Mouse (Mus musculus): Measurements from ENCODE around the gene Mypop.

Mypop gene

GRCm38 (mm10) chr7:18990601-18991295 lies at the start of gene Mypop:
Gene Mypop, plus strand, starts transcription at chr7:18991245.
- peak; percentile 65 for DNase-seq (ENCODE audit: low read depth, low spot score)

DNA sequence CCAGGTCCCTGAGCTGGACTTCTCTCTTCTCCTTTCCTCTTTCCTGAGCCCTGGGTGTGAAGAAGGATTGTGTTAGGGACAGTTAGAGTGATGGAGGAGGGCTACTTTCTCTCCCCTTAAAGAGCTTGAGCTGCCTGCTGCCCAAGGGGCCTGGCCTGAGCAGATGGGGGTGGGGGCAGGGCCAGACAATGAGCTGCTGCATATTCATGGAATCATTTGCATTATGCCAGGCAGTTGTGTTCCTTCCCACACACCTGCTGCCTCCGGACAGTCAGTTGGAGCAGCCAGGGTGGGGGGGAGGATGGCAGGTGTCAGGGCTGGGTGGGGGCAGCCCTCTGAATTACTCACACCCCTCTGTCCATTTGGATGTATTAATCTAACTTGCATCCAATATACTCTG lies 48.7 kb upstream of the Mypop start:
- DNase-seq (ENCODE audit: low read depth, low spot score), result no peak

GRCm38 (mm10) chr7:18942815-18943214 lies 48.2 kb upstream of the Mypop start:
- no peak for DNase-seq (ENCODE audit: low read depth, low spot score)

- no peak for DNase-seq (ENCODE audit: low read depth, low spot score)
These were observed 42.9 kb upstream of the Mypop start for GRCm38 (mm10) chr7:18948151-18948550.

DNA sequence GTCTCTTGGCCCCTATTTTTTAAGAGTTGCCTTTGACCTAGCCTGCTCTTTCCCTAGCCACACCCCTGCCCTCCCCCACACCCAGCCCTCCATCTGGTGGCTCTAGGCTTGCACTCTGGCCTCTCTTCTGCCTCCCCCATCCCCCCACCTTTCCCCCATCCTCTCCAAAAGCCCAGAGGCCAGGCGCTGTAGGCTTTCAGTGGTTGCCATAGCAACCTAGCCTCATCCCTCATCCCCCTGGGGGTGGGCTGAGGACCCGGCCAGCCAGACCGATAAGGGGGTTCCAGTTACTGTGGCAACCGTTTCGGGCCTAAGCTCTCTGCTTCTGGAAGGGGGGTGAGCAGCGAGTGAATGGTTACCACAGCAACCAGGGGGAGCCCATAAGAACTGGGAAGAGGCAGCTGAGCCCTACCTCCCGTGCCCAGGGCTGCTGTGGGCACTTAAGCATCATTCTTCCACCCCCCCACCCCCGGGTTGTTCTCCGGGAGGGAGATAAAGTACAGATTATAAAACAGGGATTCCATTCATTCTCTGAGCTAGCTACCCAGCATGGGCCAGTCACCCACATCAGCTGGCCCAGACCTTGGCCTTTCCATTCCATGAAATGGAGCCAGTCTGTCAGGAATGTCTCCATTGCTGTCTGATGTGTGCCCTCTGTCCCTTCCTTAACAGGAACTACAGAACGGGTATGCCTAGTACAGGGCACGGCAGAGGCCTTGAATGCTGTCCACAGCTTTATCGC lies 41.1 kb upstream of the Mypop start:
- no peak for DNase-seq (ENCODE audit: low read depth, low spot score)

GRCm38 (mm10) chr7:18950523-18951315 lies 40.3 kb upstream of the Mypop start:
- no peak for DNase-seq (ENCODE audit: low read depth, low spot score)

GRCm38 (mm10) chr7:18951397-18951796 lies 39.6 kb upstream of the Mypop start:
- no peak for DNase-seq (ENCODE audit: low read depth, low spot score)

DNA sequence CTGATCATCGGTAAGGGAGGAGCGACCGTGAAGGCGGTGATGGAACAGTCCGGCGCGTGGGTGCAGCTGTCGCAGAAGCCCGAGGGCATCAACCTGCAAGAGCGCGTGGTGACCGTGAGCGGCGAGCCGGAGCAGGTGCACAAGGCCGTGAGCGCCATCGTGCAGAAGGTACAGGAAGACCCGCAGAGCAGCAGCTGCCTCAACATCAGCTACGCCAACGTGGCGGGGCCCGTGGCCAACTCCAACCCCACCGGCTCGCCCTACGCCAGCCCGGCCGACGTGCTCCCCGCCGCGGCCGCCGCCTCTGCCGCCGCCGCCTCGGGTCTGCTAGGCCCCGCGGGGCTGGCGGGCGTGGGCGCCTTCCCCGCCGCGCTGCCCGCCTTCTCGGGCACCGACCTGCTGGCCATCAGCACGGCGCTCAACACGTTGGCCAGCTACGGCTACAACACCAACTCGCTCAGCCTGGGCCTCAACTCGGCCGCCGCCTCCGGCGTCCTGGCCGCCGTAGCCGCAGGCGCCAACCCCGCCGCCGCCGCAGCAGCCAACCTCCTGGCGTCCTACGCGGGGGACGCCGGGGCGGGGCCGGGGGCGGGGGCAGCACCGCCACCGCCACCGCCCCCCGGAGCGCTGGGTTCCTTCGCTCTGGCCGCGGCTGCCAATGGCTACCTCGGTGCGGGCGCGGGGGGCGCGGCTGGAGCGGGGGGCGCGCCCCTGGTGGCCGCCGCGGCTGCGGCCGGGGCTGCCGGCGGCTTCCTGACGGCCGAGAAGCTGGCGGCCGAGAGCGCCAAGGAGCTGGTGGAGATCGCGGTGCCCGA lies 33.3 kb upstream of the Mypop start:
- no peak for DNase-seq (ENCODE audit: low read depth, low spot score)

GRCm38 (mm10) chr7:18958384-18958766 lies 32.7 kb upstream of the Mypop start:
- DNase-seq (ENCODE audit: low read depth, low spot score), result no peak

GRCm38 (mm10) chr7:18959446-18959845 lies 31.6 kb upstream of the Mypop start:
- DNase-seq (ENCODE audit: low read depth, low spot score), result no peak

GRCm38 (mm10) chr7:18962171-18962792 lies 28.8 kb upstream of the Mypop start:
- DNase-seq (ENCODE audit: low read depth, low spot score), result no peak

DNA sequence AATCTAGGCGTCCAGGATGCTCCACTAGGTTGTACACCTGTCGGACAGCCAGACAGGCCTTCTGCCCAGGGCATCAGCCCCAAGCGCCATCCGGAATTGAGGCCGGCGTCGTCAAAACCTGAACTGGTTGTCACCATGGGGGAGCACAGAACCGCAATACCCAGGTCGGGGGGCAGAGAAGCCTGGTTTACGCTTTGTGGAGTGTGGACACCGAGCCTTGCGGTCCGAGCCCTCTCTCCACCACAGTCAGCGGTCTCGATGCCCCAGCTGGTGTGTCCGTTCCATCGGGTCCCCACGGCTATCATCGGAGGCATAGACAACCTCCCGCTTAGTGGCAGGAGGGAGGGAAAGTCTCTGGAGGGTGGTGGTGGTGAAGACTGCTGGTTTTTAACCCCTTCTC lies 28.2 kb upstream of the Mypop start:
- DNase-seq (ENCODE audit: low read depth, low spot score), result no peak

GRCm38 (mm10) chr7:18963294-18963843 lies 27.7 kb upstream of the Mypop start:
- DNase-seq (ENCODE audit: low read depth, low spot score), result no peak

- no peak for DNase-seq (ENCODE audit: low read depth, low spot score)
These were observed 25.7 kb upstream of the Mypop start for GRCm38 (mm10) chr7:18965312-18965711.

GRCm38 (mm10) chr7:18967603-18968002 lies 23.4 kb upstream of the Mypop start:
- DNase-seq (ENCODE audit: low read depth, low spot score), result no peak

- DNase-seq (ENCODE audit: low read depth, low spot score), result no peak
These were observed 20.1 kb upstream of the Mypop start for GRCm38 (mm10) chr7:18970956-18971355.

GRCm38 (mm10) chr7:18978381-18978780 lies 12.7 kb upstream of the Mypop start:
- no peak for DNase-seq (ENCODE audit: low read depth, low spot score)

DNA sequence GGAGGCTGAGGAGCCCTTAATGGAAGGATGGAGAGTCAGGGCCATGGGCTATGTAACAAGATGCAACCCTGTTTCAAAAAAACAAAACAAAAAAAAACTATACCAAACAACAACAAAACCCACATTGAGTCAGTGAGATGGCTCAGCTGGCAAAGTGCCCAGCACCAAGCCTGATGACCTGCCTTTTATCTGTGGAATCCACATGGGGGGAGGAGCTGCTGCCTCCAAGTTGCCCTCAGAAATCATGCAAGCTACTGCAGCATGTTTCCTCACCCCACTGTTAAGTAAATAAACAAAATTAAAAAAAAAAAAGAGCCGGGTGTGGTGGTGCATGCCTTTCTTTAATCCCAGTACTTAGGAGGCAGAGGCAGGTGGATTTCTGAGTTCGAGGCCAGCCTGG lies 4.5 kb upstream of the Mypop start:
- DNase-seq (ENCODE audit: low read depth, low spot score), result no peak

GRCm38 (mm10) chr7:18987100-18987499 lies 3.9 kb upstream of the Mypop start, which contains the start of gene Nanos2:
Gene Nanos2, plus strand, starts transcription at chr7:18987400.
- DNase-seq (ENCODE audit: low read depth, low spot score), result no peak

DNA sequence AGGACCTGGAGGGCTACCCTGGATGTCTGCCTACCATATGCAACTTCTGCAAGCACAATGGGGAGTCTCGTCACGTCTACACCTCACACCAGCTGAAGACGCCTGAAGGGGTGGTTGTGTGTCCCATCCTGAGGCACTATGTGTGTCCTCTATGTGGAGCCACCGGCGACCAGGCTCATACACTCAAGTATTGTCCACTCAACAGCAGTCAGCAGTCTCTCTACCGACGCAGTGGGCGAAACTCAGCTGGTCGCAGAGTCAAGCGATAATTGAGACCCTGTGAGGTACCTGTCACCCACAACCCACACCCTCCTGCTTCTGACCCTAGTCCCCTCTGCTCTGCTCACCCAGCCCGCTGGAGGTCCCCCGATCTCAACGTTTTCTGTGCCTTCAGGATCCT lies 3.3 kb upstream of the Mypop start:
- no peak for DNase-seq (ENCODE audit: low read depth, low spot score)

DNA sequence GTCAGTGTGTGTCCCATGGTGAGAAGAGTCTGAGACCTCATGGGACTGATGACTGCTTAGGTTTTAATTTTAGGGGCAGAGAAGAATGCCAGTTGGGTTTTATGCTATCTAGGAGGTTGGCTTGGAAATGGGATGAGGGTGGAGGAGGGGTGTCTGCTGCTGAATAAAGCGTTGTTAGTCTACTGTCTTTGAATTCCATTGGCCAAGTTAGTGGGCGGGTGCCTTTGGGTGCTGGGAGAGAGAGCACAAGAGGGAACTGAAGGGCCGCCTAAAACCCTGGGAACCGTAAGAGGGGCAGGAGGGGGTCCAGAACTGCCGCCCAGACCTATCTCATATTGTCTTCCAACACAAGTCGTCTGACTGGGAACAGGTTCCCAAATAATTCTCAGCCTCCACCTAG lies 2.3 kb upstream of the Mypop start:
- DNase-seq (ENCODE audit: low read depth, low spot score), result no peak

Measured in c-Kit-negative CD71-positive TER-119-positive erythroid progenitor cells, embryonic 14.5 days (primary cell).